Comparison of ENCODE assay signal across 12 mouse cellular contexts in genomic region chr8:13687941-13688340, GRCm38 (mm10). TPM values are rescaled to one million over a fixed set of nuclear protein-coding genes. Genes with fewer than 3 reads are reported as not detected.
DNase-seq lines count a peak whose midpoint lies in the region; ATAC-seq and TF ChIP-seq lines count a peak whose summit lies in the region.
"Had no signal": no experiment of that assay in that cellular context is flagged by ENCODE, and none has a peak within 500 bp of the region (broad histone marks: within the 10 kb centered on the region; RNA-seq: fewer than 3 reads in every experiment).

No protein-coding gene starts in this region.

- peak; percentile 32 for TF ChIP-seq CTCF in intestine, postnatal 0 days (IDR thresholded peaks at IDR 0.05; ENCODE audit: low read depth)

- no peaks in the 10 kb centered on the region for H3K9me3 ChIP-seq in heart, embryonic 13.5 days
- H3K9me3 ChIP-seq in lung, embryonic 15.5 days = no peaks in the 10 kb centered on the region
- no peaks in the 10 kb centered on the region for H3K9me3 ChIP-seq in intestine, postnatal 0 days (ENCODE audit: control insufficient read depth)
- H3K9me3 ChIP-seq: embryonic facial prominence, embryonic 12.5 days; limb, embryonic 13.5 days; midbrain, embryonic 12.5 days had no signal

- no peaks in the 10 kb centered on the region; the same call in none of the 2 replicates for H3K27me3 ChIP-seq in heart, embryonic 13.5 days (replicated peaks)
- H3K27me3 ChIP-seq in lung, embryonic 15.5 days = no peaks in the 10 kb centered on the region
- H3K27me3 ChIP-seq in intestine, postnatal 0 days (replicated peaks; ENCODE audit: control insufficient read depth, insufficient read depth, low read length) = no peaks in the 10 kb centered on the region
- H3K27me3 ChIP-seq: embryonic facial prominence, embryonic 12.5 days; midbrain, embryonic 12.5 days had no signal

- no peak overlapping the region for H3K4me2 ChIP-seq in heart, embryonic 13.5 days
- H3K4me2 ChIP-seq in lung, embryonic 15.5 days = no peak overlapping the region
- no peak overlapping the region for H3K4me2 ChIP-seq in intestine, postnatal 0 days (replicated peaks; ENCODE audit: low read depth)
- H3K4me2 ChIP-seq: embryonic facial prominence, embryonic 12.5 days; limb, embryonic 13.5 days; midbrain, embryonic 12.5 days had no signal

- H3K9ac ChIP-seq in heart, embryonic 13.5 days = no peak overlapping the region
- no peak overlapping the region for H3K9ac ChIP-seq in lung, embryonic 15.5 days
- H3K9ac ChIP-seq in intestine, postnatal 0 days (ENCODE audit: low read depth, low read length) = no peak overlapping the region
- H3K9ac ChIP-seq: embryonic facial prominence, embryonic 12.5 days; limb, embryonic 13.5 days; midbrain, embryonic 12.5 days had no signal

- no peaks in the 10 kb centered on the region for H3K36me3 ChIP-seq in heart, embryonic 13.5 days
- H3K36me3 ChIP-seq in lung, embryonic 15.5 days = no peaks in the 10 kb centered on the region
- H3K36me3 ChIP-seq in intestine, postnatal 0 days (ENCODE audit: control insufficient read depth, insufficient read depth) = no peaks in the 10 kb centered on the region
- H3K36me3 ChIP-seq: embryonic facial prominence, embryonic 12.5 days; limb, embryonic 13.5 days; midbrain, embryonic 12.5 days had no signal

- no peak overlapping the region for H3K4me3 ChIP-seq in heart, embryonic 13.5 days
- H3K4me3 ChIP-seq in lung, embryonic 15.5 days = no peak overlapping the region
- H3K4me3 ChIP-seq in intestine, postnatal 0 days (ENCODE audit: low read depth, low read length) = no peak overlapping the region
- H3K4me3 ChIP-seq: embryonic facial prominence, embryonic 12.5 days; limb, embryonic 13.5 days; midbrain, embryonic 12.5 days had no signal

- no peak for ATAC-seq in heart, embryonic 13.5 days (ENCODE audit: extremely low read depth, insufficient number of reproducible peaks, low FRiP score, low TSS enrichment)
- ATAC-seq in lung, embryonic 15.5 days (ENCODE audit: borderline replicate concordance, extremely low read depth, low FRiP score, low TSS enrichment) = no peak
- ATAC-seq in intestine, postnatal 0 days = no peak
- no peak for ATAC-seq in erythroid progenitor cell, adult 5-6 weeks (replicated peaks; ENCODE audit: low FRiP score, poor library complexity, severe bottlenecking)

- H3K27ac ChIP-seq in heart, embryonic 13.5 days (replicated peaks) = peak overlapping the region; percentile 29; the same call in 1 of the 2 replicates
- peak overlapping the region; percentile 73 for H3K27ac ChIP-seq in lung, embryonic 15.5 days
- no peak overlapping the region for H3K27ac ChIP-seq in intestine, postnatal 0 days (ENCODE audit: low read depth, low read length)
- H3K27ac ChIP-seq: embryonic facial prominence, embryonic 12.5 days; limb, embryonic 13.5 days; midbrain, embryonic 12.5 days had no signal

- no peak for DNase-seq in heart, adult 8-10 months (ENCODE audit: low spot score)
- DNase-seq in lung, postnatal 14 days = no peak
- DNase-seq in thymus, postnatal 14 days = peak; percentile 59
- no peak for DNase-seq in kidney, adult 18-20 months

- 73% methylated on average over 4 of the region's 4 CpGs for WGBS in heart, embryonic 13.5 days
- 66% methylated on average over 4 of the region's 4 CpGs for WGBS in lung, embryonic 15.5 days
- WGBS in intestine, postnatal 0 days = 91% methylated on average over 4 of the region's 4 CpGs

- peaks cover 8% of the 10 kb centered on the region for H3K4me1 ChIP-seq in heart, embryonic 13.5 days
- H3K4me1 ChIP-seq in lung, embryonic 15.5 days = peaks cover 12% of the 10 kb centered on the region
- H3K4me1 ChIP-seq in intestine, postnatal 0 days (replicated peaks; ENCODE audit: control insufficient read depth, insufficient read depth, low read length) = no peaks in the 10 kb centered on the region
- H3K4me1 ChIP-seq: midbrain, embryonic 12.5 days had no signal

RNA-seq across cellular contexts. Expression of gene Rasa3, which starts 10.5 kb away (rescaled TPM):
- 23.4 and 24.4 TPM in 2 replicates for polyA plus RNA-seq in heart, embryonic 13.5 days (2015; fragmentation: Nextera tagmentation; extraction: Ambion mirVana)
- 10 to 100 TPM; 13.2 to 16.2 (median 13.9) TPM for total RNA-seq in heart, adult 8-10 months (2022)
- 42.8 and 45.6 TPM in 2 replicates for polyA plus RNA-seq in lung, embryonic 15.5 days (2015; fragmentation: Nextera tagmentation; extraction: Ambion mirVana)
- 9.8 and 9.9 TPM in 2 replicates for polyA plus RNA-seq in intestine, postnatal 0 days (2015; fragmentation: Nextera tagmentation; extraction: Ambion mirVana)
- total RNA-seq in erythroid progenitor cell, adult 5-6 weeks (2015; ENCODE audit: low replicate concordance) = 6.5 and 9.6 TPM in 2 replicates
- total RNA-seq in erythroid progenitor cell, adult 5-6 weeks (2017; ENCODE audit: low replicate concordance) = 12.2 and 13.4 TPM in 2 replicates

RNA-seq across cellular contexts. Expression of gene Cfap97d2, which starts 17.7 kb away (rescaled TPM):
- not detected in 2 replicates for polyA plus RNA-seq in heart, embryonic 13.5 days (2015; fragmentation: Nextera tagmentation; extraction: Ambion mirVana)
- not detected for total RNA-seq in heart, adult 8-10 months (2022)
- polyA plus RNA-seq in lung, embryonic 15.5 days (2015; fragmentation: Nextera tagmentation; extraction: Ambion mirVana) = 0.17 and 0.24 TPM in 2 replicates
- polyA plus RNA-seq in intestine, postnatal 0 days (2015; fragmentation: Nextera tagmentation; extraction: Ambion mirVana) = not detected in 2 replicates
- not detected in 2 replicates for total RNA-seq in erythroid progenitor cell, adult 5-6 weeks (2015; ENCODE audit: low replicate concordance)
- not detected in 2 replicates for total RNA-seq in erythroid progenitor cell, adult 5-6 weeks (2017; ENCODE audit: low replicate concordance)
- total RNA-seq: ES-E14 had no signal
- polyA plus RNA-seq: limb, embryonic 13.5 days had no signal
